Mouse (Mus musculus): ENCODE data around the gene Tmod3. TPM values are rescaled to one million over a fixed set of nuclear protein-coding genes. Genes with fewer than 3 reads are reported as not detected.
A peak's percentile ranks its signal among the peaks of the same experiment; 100 is the strongest.
"Not testable (repeated sequence)": the region's sequence is repeated elsewhere in the genome, so short reads cannot be mapped to it uniquely, and the experiment has no call there.

Tmod3 gene
- polyA plus RNA-seq, 1 experiment = not detected

DNA sequence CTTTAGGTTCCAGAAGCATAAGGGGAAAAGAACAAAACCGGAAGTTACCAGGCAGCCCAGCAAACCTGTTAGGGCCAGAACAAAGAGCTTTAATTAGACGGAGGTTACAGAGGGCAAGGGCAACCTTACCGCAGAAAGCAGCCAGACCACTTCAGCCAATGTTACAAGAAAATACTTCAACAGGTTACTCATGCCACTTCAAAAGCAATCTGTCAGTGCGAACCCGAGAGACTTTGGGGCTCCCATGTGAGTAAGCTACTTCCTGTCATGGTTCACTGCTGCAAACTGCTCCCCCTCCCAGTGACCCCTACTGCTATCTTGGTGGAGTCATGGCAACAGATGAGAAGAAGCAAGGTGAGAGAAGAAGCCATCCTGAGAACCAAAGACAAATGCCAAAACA lies 18.0 kb downstream of the Tmod3 start:
- no peak for TF ChIP-seq POLR2A (IDR thresholded peaks at IDR 0.05; ENCODE audit: insufficient read depth, low read depth, low read length)
- no peak for TF ChIP-seq CTCF (IDR thresholded peaks at IDR 0.05; ENCODE audit: insufficient read depth, low read depth, low read length)
- H3K4me1 ChIP-seq (ENCODE audit: control insufficient read depth, insufficient read depth, low read length) = peaks cover 8% of the 10 kb centered on the region
- H3K4me3 ChIP-seq (ENCODE audit: insufficient read depth, low read depth, low read length) = no peak overlapping the region
- H3K27ac ChIP-seq (ENCODE audit: insufficient read depth, low read depth, low read length) = peak overlapping the region; percentile 54
- 40% methylated on average over 5 of the region's 5 CpGs for WGBS

DNA sequence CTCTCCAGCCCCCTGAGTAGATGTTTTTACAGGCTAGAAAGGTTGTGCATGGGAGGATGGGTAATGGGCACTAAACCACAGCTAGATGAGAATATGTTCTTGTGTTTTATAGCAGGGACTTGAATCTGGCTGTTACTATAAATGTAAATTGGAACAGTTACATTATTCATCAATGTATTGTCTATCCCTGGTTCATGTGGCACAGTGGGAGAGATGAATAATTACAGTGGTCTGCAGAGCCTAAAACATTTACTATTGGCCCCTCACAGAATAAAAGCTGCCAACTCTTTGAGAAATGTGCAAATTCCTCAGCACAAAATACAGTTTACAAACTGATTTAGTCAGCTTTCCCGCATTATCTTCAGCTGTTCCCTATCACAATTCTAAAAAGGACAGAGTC lies 23.0 kb downstream of the Tmod3 start:
- TF ChIP-seq CTCF (IDR thresholded peaks at IDR 0.05; ENCODE audit: insufficient read depth, low read depth, low read length) (no peak), POLR2A (IDR thresholded peaks at IDR 0.05; ENCODE audit: insufficient read depth, low read depth, low read length) (no peak)
- Histone ChIP-seq H3K4me1 (ENCODE audit: control insufficient read depth, insufficient read depth, low read length) (peaks cover 9% of the 10 kb centered on the region), H3K27ac (ENCODE audit: insufficient read depth, low read depth, low read length) (no peak overlapping the region), H3K4me3 (ENCODE audit: insufficient read depth, low read depth, low read length) (no peak overlapping the region)
- 54% methylated on average over 1 of the region's 1 CpGs for WGBS

DNA sequence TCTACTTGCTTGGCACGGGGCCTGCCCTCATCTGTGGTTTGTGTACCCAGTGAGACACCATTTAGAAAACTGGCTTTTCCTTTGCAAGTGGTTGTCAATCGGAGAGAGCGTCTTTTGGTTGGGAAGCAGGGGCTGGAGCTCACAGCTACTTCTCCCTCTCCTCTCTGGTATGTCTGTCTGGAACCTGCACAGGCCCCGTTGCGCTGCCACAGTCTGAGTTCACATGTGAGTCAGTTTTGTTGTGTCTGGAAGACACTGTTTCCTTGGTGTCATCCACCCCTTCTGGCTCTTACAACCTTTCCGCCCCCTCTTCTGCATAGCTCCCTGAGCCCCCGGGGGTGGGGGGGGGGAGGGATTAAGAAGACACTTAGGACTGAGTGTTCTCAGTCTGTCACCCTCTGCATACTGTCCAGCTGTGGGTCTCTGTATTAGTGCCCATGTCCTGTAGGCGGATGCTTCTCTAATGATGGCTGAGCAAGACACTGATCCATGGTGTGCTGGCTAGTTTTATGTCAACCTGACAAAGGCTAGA lies 25.0 kb downstream of the Tmod3 start:
- no peak overlapping the region for H3K27ac ChIP-seq (ENCODE audit: insufficient read depth, low read depth, low read length)
- no peak overlapping the region for H3K4me3 ChIP-seq (ENCODE audit: insufficient read depth, low read depth, low read length)
- 69% methylated on average over 8 of the region's 8 CpGs for WGBS
- peaks cover 8% of the 10 kb centered on the region; the same call in 1 of the 2 replicates for H3K4me1 ChIP-seq (ENCODE audit: control insufficient read depth, insufficient read depth, low read length)
- TF ChIP-seq CTCF (IDR thresholded peaks at IDR 0.05; ENCODE audit: insufficient read depth, low read depth, low read length) = no peak
- no peak for TF ChIP-seq POLR2A (IDR thresholded peaks at IDR 0.05; ENCODE audit: insufficient read depth, low read depth, low read length)

DNA sequence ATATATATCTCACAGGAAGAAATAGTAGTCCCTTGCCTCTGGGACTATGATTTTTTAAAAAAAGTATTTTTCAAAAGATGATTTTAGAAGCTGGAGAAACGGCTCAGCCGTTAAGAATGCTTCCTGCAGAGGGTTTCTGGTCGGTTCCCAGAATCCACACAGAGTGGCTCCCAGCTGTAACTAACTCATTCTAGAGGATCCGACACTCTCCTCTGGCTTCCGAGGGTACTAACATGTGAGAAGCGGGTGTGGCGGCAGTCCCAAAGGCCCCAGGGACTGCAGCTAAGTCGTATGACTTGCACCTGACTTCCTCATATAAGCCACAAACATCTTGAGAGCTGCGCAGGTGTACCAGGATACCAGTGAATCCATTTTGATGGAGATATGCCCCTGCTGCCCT lies 26.5 kb downstream of the Tmod3 start:
- not testable (repeated sequence) for H3K27ac ChIP-seq (ENCODE audit: insufficient read depth, low read depth, low read length); H3K4me3 ChIP-seq (ENCODE audit: insufficient read depth, low read depth, low read length); H3K4me1 ChIP-seq (ENCODE audit: control insufficient read depth, insufficient read depth, low read length)
- 76% methylated on average over 9 of the region's 9 CpGs for WGBS

DNA sequence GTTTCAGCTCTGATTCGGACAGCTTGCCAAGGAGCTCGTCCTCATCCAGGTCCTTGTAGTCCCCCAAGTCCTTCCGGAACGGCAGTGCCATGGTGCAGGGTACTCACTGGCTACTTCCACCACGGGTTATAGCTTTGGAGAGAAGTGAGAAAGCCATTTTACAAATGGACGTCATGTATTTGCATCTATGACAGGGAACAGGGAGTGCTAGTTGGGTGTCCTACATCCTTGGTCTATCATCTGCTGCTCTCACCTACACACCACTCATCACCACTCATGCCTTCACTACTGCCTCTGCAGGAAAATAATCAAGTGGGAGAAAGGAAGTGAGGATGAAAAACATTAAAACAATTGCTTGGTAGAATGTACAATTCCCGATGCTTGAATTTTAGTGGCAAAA lies 27.0 kb downstream of the Tmod3 start:
- WGBS = 89% methylated on average over 7 of the region's 7 CpGs
- Histone ChIP-seq H3K27ac (ENCODE audit: insufficient read depth, low read depth, low read length) (no peak overlapping the region), H3K4me3 (ENCODE audit: insufficient read depth, low read depth, low read length) (no peak overlapping the region), H3K4me1 (ENCODE audit: control insufficient read depth, insufficient read depth, low read length) (peaks cover 5% of the 10 kb centered on the region; the same call in 1 of the 2 replicates)
- TF ChIP-seq CTCF (IDR thresholded peaks at IDR 0.05; ENCODE audit: insufficient read depth, low read depth, low read length) = no peak
- no peak for TF ChIP-seq POLR2A (IDR thresholded peaks at IDR 0.05; ENCODE audit: insufficient read depth, low read depth, low read length)

DNA sequence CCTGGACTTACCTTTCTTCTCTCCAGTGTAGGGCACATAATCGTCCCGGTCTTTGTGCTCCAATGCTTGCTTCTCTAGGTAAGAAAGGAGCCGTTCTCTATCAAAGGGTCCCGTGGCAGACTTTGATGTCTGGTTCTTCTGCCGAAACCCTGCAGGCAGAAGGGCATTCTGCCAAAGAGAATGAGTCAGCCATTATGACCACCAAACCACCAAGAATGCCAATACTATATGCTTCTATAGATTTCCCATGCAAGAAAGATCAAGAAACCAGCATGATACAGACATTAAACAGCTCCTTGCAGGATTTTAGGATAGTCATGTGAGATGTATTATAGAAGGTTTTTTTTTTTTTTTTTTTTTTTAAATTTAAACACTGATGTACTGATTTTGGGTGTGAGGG lies 30.1 kb downstream of the Tmod3 start:
- H3K27ac ChIP-seq (ENCODE audit: insufficient read depth, low read depth, low read length) = no peak overlapping the region

DNA sequence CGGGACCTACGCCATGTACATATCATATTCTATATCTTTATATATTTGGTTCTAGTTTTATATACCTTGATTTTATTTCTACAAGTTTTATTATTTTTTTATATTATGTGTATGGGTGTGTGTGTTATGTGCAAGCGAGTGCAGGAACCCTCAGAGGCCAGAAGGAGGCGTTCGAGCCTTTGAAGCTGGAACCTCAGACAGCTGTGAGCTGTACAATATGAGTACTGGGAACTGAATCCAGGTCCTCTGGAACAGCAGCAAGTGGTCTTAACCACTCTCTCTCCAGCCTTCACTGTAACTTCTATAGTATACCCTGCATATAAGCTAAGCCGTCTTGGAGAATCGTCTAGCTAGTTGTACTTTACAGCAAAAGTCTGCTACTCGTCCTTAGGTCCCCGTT lies 31.4 kb downstream of the Tmod3 start:
- WGBS = 97% methylated on average over 9 of the region's 9 CpGs
- no peak for TF ChIP-seq CTCF (IDR thresholded peaks at IDR 0.05; ENCODE audit: insufficient read depth, low read depth, low read length)
- TF ChIP-seq POLR2A (IDR thresholded peaks at IDR 0.05; ENCODE audit: insufficient read depth, low read depth, low read length) = no peak

More for the DNA sequence above, 30.1 kb downstream of the Tmod3 start:
- WGBS = 56% methylated on average over 5 of the region's 5 CpGs
- Histone ChIP-seq H3K4me1 (ENCODE audit: control insufficient read depth, insufficient read depth, low read length) (peaks cover under 1% of the 10 kb centered on the region; the same call in 1 of the 2 replicates), H3K4me3 (ENCODE audit: insufficient read depth, low read depth, low read length) (no peak overlapping the region)
- TF ChIP-seq POLR2A (IDR thresholded peaks at IDR 0.05; ENCODE audit: insufficient read depth, low read depth, low read length) (no peak), CTCF (IDR thresholded peaks at IDR 0.05; ENCODE audit: insufficient read depth, low read depth, low read length) (no peak)

DNA sequence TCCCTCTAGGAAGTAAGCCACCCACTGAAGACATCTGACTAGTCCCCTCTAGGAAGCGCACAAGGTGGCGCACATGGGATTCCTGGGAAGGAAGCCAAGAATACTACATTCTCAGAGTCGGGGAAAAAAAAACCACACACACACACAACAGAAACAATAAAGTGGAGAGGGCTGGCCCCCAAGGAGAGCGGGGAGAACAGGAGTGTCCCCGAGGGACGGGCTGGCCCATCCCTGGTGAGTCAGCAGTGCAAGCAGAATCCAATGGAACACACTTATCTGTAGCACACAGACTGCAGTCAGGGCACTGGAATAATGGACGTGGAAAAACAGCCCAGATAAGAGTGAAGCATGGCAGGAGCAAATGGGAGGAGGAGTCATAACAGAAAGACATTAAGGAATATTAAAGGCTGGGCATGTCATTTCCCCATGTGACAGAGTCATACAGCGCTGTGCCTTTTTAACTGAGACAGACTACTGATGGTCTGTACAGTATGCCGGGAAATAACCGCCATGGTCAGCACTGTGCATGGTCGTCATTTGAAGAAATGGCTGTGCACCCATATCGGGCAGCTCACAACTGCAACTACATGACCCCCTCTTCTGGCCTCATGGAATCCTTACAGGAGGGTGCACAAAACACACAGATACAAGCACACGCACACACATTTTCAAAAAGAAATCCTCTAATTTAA lies 31.9 kb downstream of the Tmod3 start:
- no peak for TF ChIP-seq CTCF (IDR thresholded peaks at IDR 0.05; ENCODE audit: insufficient read depth, low read depth, low read length)
- no peak for TF ChIP-seq POLR2A (IDR thresholded peaks at IDR 0.05; ENCODE audit: insufficient read depth, low read depth, low read length)
- peaks cover under 1% of the 10 kb centered on the region; the same call in 1 of the 2 replicates for H3K4me1 ChIP-seq (ENCODE audit: control insufficient read depth, insufficient read depth, low read length)
- no peak overlapping the region for H3K27ac ChIP-seq (ENCODE audit: insufficient read depth, low read depth, low read length)
- H3K4me3 ChIP-seq (ENCODE audit: insufficient read depth, low read depth, low read length) = no peak overlapping the region
- WGBS = 53% methylated on average over 13 of the region's 13 CpGs

More for the DNA sequence above, 31.4 kb downstream of the Tmod3 start:
- H3K4me3 ChIP-seq (ENCODE audit: insufficient read depth, low read depth, low read length) = no peak overlapping the region
- no peaks in the 10 kb centered on the region for H3K4me1 ChIP-seq (ENCODE audit: control insufficient read depth, insufficient read depth, low read length)
- H3K27ac ChIP-seq (ENCODE audit: insufficient read depth, low read depth, low read length) = no peak overlapping the region

DNA sequence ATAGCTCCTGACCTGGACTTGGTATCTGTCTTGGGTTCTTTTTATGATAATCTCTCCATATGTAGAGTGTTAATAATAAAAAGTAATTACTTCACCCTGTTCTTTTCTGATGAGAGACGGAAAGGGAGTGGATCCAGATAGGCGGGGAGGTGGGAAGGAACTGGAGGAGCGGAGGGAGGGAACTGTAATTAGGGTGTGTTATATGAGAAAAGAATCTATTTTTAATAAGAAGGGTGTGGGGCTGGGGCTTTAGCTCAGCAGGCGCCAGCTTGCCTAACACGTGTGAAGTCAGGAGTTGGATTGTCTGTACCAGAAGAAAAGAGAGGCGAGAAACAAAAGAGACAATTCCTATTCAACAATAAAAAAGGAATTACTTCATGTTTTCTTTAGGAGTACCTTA lies 35.8 kb downstream of the Tmod3 start:
- WGBS = 17% methylated on average over 6 of the region's 6 CpGs
- Histone ChIP-seq H3K4me1 (ENCODE audit: control insufficient read depth, insufficient read depth, low read length) (peaks cover 2% of the 10 kb centered on the region; the same call in 1 of the 2 replicates), H3K4me3 (ENCODE audit: insufficient read depth, low read depth, low read length) (no peak overlapping the region), H3K27ac (ENCODE audit: insufficient read depth, low read depth, low read length) (no peak overlapping the region)
- TF ChIP-seq CTCF (IDR thresholded peaks at IDR 0.05; ENCODE audit: insufficient read depth, low read depth, low read length) (no peak), POLR2A (IDR thresholded peaks at IDR 0.05; ENCODE audit: insufficient read depth, low read depth, low read length) (no peak)
